In genomic region chr19:11611541-11611945, GRCm38 (mm10) we compare ENCODE assay signal across 9 mouse cellular contexts. TPM values are rescaled to one million over a fixed set of nuclear protein-coding genes. Genes with fewer than 3 reads are reported as not detected.
DNase-seq lines count a peak whose midpoint lies in the region; ATAC-seq lines count a peak whose summit lies in the region.
"Had no signal": no experiment of that assay in that cellular context is flagged by ENCODE, and none has a peak within 500 bp of the region (broad histone marks: within the 10 kb centered on the region; RNA-seq: fewer than 3 reads in every experiment).

No protein-coding gene starts in this region.

- no peaks in the 10 kb centered on the region for H3K27me3 ChIP-seq in intestine, embryonic 16.5 days (replicated peaks; ENCODE audit: control insufficient read depth, insufficient read depth, low read length)
- no peaks in the 10 kb centered on the region for H3K27me3 ChIP-seq in limb, embryonic 13.5 days
- H3K27me3 ChIP-seq in midbrain, embryonic 13.5 days: no peaks in the 10 kb centered on the region
- H3K27me3 ChIP-seq: embryonic facial prominence, embryonic 12.5 days had no signal

- no peaks in the 10 kb centered on the region for H3K4me1 ChIP-seq in intestine, embryonic 16.5 days (ENCODE audit: control insufficient read depth, insufficient read depth, low read length)
- H3K4me1 ChIP-seq in limb, embryonic 13.5 days: no peaks in the 10 kb centered on the region
- H3K4me1 ChIP-seq in midbrain, embryonic 13.5 days (replicated peaks): no peaks in the 10 kb centered on the region
- H3K4me1 ChIP-seq: embryonic facial prominence, embryonic 12.5 days had no signal

- no peak overlapping the region; the same call in 1 of the 2 replicates for H3K27ac ChIP-seq in intestine, embryonic 16.5 days (ENCODE audit: low read length)
- H3K27ac ChIP-seq in limb, embryonic 13.5 days: no peak overlapping the region
- H3K27ac ChIP-seq in midbrain, embryonic 13.5 days: no peak overlapping the region
- H3K27ac ChIP-seq: embryonic facial prominence, embryonic 12.5 days had no signal

- no peaks in the 10 kb centered on the region for H3K36me3 ChIP-seq in intestine, embryonic 16.5 days (ENCODE audit: control insufficient read depth, insufficient read depth, low read length)
- no peaks in the 10 kb centered on the region for H3K36me3 ChIP-seq in limb, embryonic 13.5 days
- no peaks in the 10 kb centered on the region for H3K36me3 ChIP-seq in midbrain, embryonic 13.5 days
- H3K36me3 ChIP-seq: embryonic facial prominence, embryonic 12.5 days had no signal

- 16% methylated on average over 6 of the region's 6 CpGs for WGBS in intestine, embryonic 16.5 days
- WGBS in limb, embryonic 13.5 days: 22% methylated on average over 6 of the region's 6 CpGs
- WGBS in midbrain, embryonic 13.5 days: 29% methylated on average over 6 of the region's 6 CpGs

- H3K4me2 ChIP-seq in intestine, embryonic 16.5 days (ENCODE audit: low read depth, low read length): no peak overlapping the region
- no peak overlapping the region for H3K4me2 ChIP-seq in limb, embryonic 13.5 days (replicated peaks)
- no peak overlapping the region for H3K4me2 ChIP-seq in midbrain, embryonic 13.5 days (replicated peaks)
- H3K4me2 ChIP-seq: embryonic facial prominence, embryonic 12.5 days had no signal

- peak; percentile 14 for DNase-seq in ovary, postnatal 14 days (ENCODE audit: low spot score)
- no peak for DNase-seq in ovary, adult 18-20 months (ENCODE audit: low spot score)
- peak; percentile 44 for DNase-seq in Muller cell, postnatal 12 days (ENCODE audit: inconsistent ontology term)
- peak; percentile 78 for DNase-seq in embryo, embryonic 11 days
- DNase-seq in gastrocnemius, adult 18-20 months (ENCODE audit: low spot score): no peak

- ATAC-seq in intestine, embryonic 16.5 days: peak; percentile 81
- peak; percentile 66; the same call in 1 of the 2 replicates for ATAC-seq in limb, embryonic 13.5 days (ENCODE audit: low FRiP score, low read depth)
- peak; percentile 75 for ATAC-seq in midbrain, embryonic 13.5 days

- no peaks in the 10 kb centered on the region for H3K9me3 ChIP-seq in intestine, embryonic 16.5 days (ENCODE audit: control insufficient read depth, low read length)
- no peaks in the 10 kb centered on the region for H3K9me3 ChIP-seq in limb, embryonic 13.5 days
- H3K9me3 ChIP-seq in midbrain, embryonic 13.5 days: no peaks in the 10 kb centered on the region
- H3K9me3 ChIP-seq: embryonic facial prominence, embryonic 12.5 days had no signal

- no peak overlapping the region for H3K4me3 ChIP-seq in intestine, embryonic 16.5 days (ENCODE audit: low read length)
- no peak overlapping the region for H3K4me3 ChIP-seq in limb, embryonic 13.5 days
- H3K4me3 ChIP-seq in midbrain, embryonic 13.5 days (replicated peaks): no peak overlapping the region
- H3K4me3 ChIP-seq: embryonic facial prominence, embryonic 12.5 days had no signal

- H3K9ac ChIP-seq in intestine, embryonic 16.5 days (ENCODE audit: low read depth, low read length): no peak overlapping the region
- no peak overlapping the region for H3K9ac ChIP-seq in limb, embryonic 13.5 days
- no peak overlapping the region for H3K9ac ChIP-seq in midbrain, embryonic 13.5 days (replicated peaks)
- H3K9ac ChIP-seq: embryonic facial prominence, embryonic 12.5 days had no signal

RNA-seq across cellular contexts. Expression of gene Ms4a6d, which starts 6.9 kb away (rescaled TPM):
- polyA plus RNA-seq in intestine, embryonic 16.5 days (2015; fragmentation: Nextera tagmentation; extraction: Ambion mirVana): 4.9 and 6.0 TPM in 2 replicates
- polyA plus RNA-seq in limb, embryonic 13.5 days (2015; fragmentation: Nextera tagmentation; extraction: Ambion mirVana): 3.5 and 3.9 TPM in 2 replicates
- polyA plus RNA-seq in midbrain, embryonic 13.5 days (2015; fragmentation: Nextera tagmentation; extraction: Ambion mirVana): 2.0 and 2.3 TPM in 2 replicates
- 1 to 10 TPM in 1 of 2 experiments, under 1 TPM in 1; 0.73 to 1.4 TPM for total RNA-seq in gastrocnemius, adult 18-20 months (2021)

RNA-seq across cellular contexts. Expression of gene Ms4a2, which starts 12.0 kb away (rescaled TPM):
- polyA plus RNA-seq in intestine, embryonic 16.5 days (2015; fragmentation: Nextera tagmentation; extraction: Ambion mirVana): 0.15 and 0.40 TPM in 2 replicates
- 0.59 and 1.0 TPM in 2 replicates for polyA plus RNA-seq in limb, embryonic 13.5 days (2015; fragmentation: Nextera tagmentation; extraction: Ambion mirVana)
- not detected in 2 replicates for polyA plus RNA-seq in midbrain, embryonic 13.5 days (2015; fragmentation: Nextera tagmentation; extraction: Ambion mirVana)
- total RNA-seq in gastrocnemius, adult 18-20 months (2021): under 1 TPM in 1 of 2 experiments, not detected in 1; 0.26 TPM

RNA-seq across cellular contexts. Expression of gene Ms4a3, which starts 29.1 kb away (rescaled TPM):
- polyA plus RNA-seq in intestine, embryonic 16.5 days (2015; fragmentation: Nextera tagmentation; extraction: Ambion mirVana): 0.42 TPM in 1 of 2 replicates, not detected in the other
- not detected in 2 replicates for polyA plus RNA-seq in limb, embryonic 13.5 days (2015; fragmentation: Nextera tagmentation; extraction: Ambion mirVana)
- polyA plus RNA-seq in midbrain, embryonic 13.5 days (2015; fragmentation: Nextera tagmentation; extraction: Ambion mirVana): not detected in 2 replicates
- total RNA-seq in gastrocnemius, adult 18-20 months (2021): not detected
- polyA plus RNA-seq: embryonic facial prominence, embryonic 12.5 days had no signal

RNA-seq across cellular contexts. Expression of gene Oosp2, which starts 48.8 kb away (rescaled TPM):
- not detected in 2 replicates for polyA plus RNA-seq in intestine, embryonic 16.5 days (2015; fragmentation: Nextera tagmentation; extraction: Ambion mirVana)
- polyA plus RNA-seq in limb, embryonic 13.5 days (2015; fragmentation: Nextera tagmentation; extraction: Ambion mirVana): not detected in 2 replicates
- polyA plus RNA-seq in midbrain, embryonic 13.5 days (2015; fragmentation: Nextera tagmentation; extraction: Ambion mirVana): not detected in 2 replicates
- total RNA-seq in gastrocnemius, adult 18-20 months (2021): not detected
- polyA plus RNA-seq: embryonic facial prominence, embryonic 12.5 days had no signal

Comparison
In these comparisons a context has a peak if more than half of its experiments do, and no peak if none do; other contexts are left out.
1. DNase-seq: peak in ovary, postnatal 14 days (single experiment), Muller cell, postnatal 12 days (single experiment) and embryo, embryonic 11 days (single experiment); none in ovary, adult 18-20 months (single experiment) and gastrocnemius, adult 18-20 months (single experiment).
2. Peak in every context shown above with its lines, with median percentiles within 50 percentile points of each other: ATAC-seq.